Mouse (Mus musculus): ENCODE data around the gene Pds5a. TPM values are rescaled to one million over a fixed set of nuclear protein-coding genes. Genes with fewer than 3 reads are reported as not detected.

Gene Pds5a
- polyA plus RNA-seq, 1 experiment from 2014 or later, result 58.7 TPM

DNA sequence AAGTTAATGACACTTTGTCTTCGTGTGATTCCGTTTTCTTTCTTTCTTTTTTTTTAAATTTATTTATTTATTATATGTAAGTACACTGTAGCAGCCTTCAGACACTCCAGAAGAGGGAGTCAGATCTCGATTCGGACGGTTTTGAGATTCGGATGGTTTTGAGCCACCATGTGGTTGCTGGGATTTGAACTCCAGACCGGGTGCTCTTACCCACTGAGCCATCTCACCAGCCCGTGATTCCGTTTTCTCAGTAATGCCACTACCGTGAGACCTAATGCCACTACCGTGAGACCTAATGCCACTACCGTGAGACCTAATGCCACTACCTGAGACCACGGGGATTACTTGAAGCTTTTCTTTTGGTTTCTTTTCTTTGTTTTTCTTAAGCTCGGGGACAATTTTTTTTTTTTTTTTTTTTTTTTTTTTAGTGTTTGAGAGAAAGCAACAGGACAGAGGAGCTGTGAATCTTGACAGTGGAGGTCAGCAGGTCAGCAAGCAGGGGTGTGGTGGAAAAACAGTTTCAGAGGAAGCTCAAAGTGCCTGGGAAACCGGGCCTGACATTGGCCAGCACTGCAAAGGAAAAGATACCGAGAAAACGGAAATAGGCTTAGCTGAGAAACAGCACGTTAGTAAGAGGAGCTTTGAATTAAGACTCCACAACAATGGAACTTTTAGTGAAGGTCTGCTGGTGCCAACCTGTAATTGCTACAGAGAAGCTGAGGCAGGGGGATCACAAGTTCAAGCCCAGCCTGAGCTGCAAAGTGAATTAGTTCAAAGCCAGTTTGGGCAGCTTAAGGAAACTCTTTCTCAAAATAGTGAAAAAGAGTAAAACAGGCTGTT is 19.2 kb upstream of the Pds5a start:
- no peaks in the 10 kb centered on the region for H3K9me3 ChIP-seq (replicated peaks; ENCODE audit: control insufficient read depth, low read length)
- no peaks in the 10 kb centered on the region for H3K4me1 ChIP-seq (ENCODE audit: control insufficient read depth, insufficient read depth, low read length)
- H3K4me2 ChIP-seq (ENCODE audit: low read length), result no peak overlapping the region
- no peak overlapping the region for H3K27ac ChIP-seq (ENCODE audit: low read depth, low read length)
- no peak overlapping the region for H3K9ac ChIP-seq (ENCODE audit: low read length)
- H3K36me3 ChIP-seq (ENCODE audit: control insufficient read depth, insufficient read depth, low read length), result no peaks in the 10 kb centered on the region
- 85% methylated on average over 18 of the region's 18 CpGs for WGBS
- no peak overlapping the region for H3K4me3 ChIP-seq (ENCODE audit: low read depth, low read length)
- no peaks in the 10 kb centered on the region for H3K27me3 ChIP-seq (replicated peaks; ENCODE audit: control insufficient read depth, insufficient read depth, low read length)
- ATAC-seq (no peak), DNase-seq (ENCODE audit: low spot score) (no peak)

DNA sequence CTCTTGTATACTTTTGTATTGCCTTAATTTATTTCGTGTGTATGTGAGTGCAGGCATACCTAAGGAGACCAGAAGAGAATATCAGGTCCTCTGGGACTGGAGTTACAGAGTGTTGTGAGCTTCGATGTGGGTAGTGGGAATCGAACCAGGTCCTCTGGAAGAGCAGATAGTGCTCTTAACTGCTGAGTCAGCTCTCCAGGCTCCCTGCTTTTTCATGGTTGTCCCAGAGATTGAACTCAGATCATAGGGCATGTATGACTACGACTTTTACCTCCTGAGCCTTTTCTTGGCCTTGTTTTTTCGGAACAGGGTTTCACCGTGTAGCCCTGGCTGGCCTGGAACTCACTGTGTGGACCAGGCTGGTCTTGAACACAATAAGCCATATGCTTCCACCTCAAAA is 17.0 kb upstream of the Pds5a start:
- Histone ChIP-seq H3K27ac (ENCODE audit: low read depth, low read length) (no peak overlapping the region), H3K4me1 (ENCODE audit: control insufficient read depth, insufficient read depth, low read length) (no peaks in the 10 kb centered on the region), H3K36me3 (ENCODE audit: control insufficient read depth, insufficient read depth, low read length) (no peaks in the 10 kb centered on the region), H3K27me3 (replicated peaks; ENCODE audit: control insufficient read depth, insufficient read depth, low read length) (no peaks in the 10 kb centered on the region), H3K9me3 (replicated peaks; ENCODE audit: control insufficient read depth, low read length) (no peaks in the 10 kb centered on the region), H3K9ac (ENCODE audit: low read length) (no peak overlapping the region), H3K4me2 (ENCODE audit: low read length) (no peak overlapping the region), H3K4me3 (ENCODE audit: low read depth, low read length) (no peak overlapping the region)
- DNase-seq (ENCODE audit: low spot score) (no peak), ATAC-seq (no peak)
- WGBS, result 86% methylated on average over 6 of the region's 6 CpGs

DNA sequence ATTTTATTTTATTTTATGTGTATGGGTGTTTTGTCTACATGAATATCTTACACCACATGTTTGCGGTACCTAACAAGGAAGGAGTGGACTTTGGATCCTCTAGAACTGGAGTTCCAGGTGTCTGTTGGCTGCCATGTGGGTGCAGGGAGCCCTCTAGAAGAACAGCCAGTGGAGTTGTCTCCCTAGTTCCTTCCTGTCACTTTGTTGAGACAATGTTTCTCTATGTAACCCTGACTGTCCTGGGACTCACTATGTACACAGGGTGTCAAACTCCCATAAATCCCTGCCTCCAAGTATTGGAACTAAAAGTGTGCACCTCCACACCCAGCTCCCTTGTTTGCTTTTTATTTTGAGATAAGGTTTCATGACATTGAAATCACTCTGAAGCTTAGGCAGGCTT is 13.4 kb upstream of the Pds5a start:
- DNase-seq (ENCODE audit: low spot score) (no peak), ATAC-seq (no peak)
- H3K27ac ChIP-seq (ENCODE audit: low read depth, low read length), result no peak overlapping the region
- H3K36me3 ChIP-seq (ENCODE audit: control insufficient read depth, insufficient read depth, low read length), result no peaks in the 10 kb centered on the region
- H3K27me3 ChIP-seq (replicated peaks; ENCODE audit: control insufficient read depth, insufficient read depth, low read length), result no peaks in the 10 kb centered on the region
- no peak overlapping the region for H3K4me2 ChIP-seq (ENCODE audit: low read length)
- H3K4me1 ChIP-seq (ENCODE audit: control insufficient read depth, insufficient read depth, low read length), result no peaks in the 10 kb centered on the region
- no peak overlapping the region for H3K9ac ChIP-seq (ENCODE audit: low read length)
- no peak overlapping the region for H3K4me3 ChIP-seq (ENCODE audit: low read depth, low read length)
- no peaks in the 10 kb centered on the region for H3K9me3 ChIP-seq (replicated peaks; ENCODE audit: control insufficient read depth, low read length)
- 97% methylated on average over 1 of the region's 1 CpGs for WGBS

DNA sequence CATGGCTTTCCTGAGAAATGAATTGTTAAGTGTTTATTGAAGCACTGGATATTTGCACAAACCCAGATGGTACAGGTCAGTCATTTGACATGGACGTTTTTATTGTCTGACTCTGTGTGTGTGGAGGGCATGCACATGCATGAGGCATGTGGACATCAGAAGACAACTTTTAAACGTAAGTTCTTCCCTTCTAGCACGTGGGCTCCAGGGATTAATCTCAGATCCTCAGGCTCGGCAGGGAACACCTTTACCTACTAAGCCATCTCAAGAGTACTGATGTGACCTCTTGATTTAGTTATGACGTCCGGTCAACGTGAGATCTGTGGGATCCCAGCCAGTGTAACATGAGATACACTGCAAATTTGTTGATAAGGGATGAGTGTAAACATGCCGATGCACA is 12.2 kb upstream of the Pds5a start:
- Histone ChIP-seq H3K9ac (ENCODE audit: low read length) (no peak overlapping the region), H3K36me3 (ENCODE audit: control insufficient read depth, insufficient read depth, low read length) (no peaks in the 10 kb centered on the region), H3K4me2 (ENCODE audit: low read length) (no peak overlapping the region), H3K27me3 (replicated peaks; ENCODE audit: control insufficient read depth, insufficient read depth, low read length) (no peaks in the 10 kb centered on the region), H3K4me1 (ENCODE audit: control insufficient read depth, insufficient read depth, low read length) (no peaks in the 10 kb centered on the region), H3K27ac (ENCODE audit: low read depth, low read length) (no peak overlapping the region), H3K4me3 (ENCODE audit: low read depth, low read length) (no peak overlapping the region), H3K9me3 (replicated peaks; ENCODE audit: control insufficient read depth, low read length) (no peaks in the 10 kb centered on the region)
- DNase-seq (ENCODE audit: low spot score) (no peak), ATAC-seq (no peak)
- WGBS, result 74% methylated on average over 8 of the region's 8 CpGs

DNA sequence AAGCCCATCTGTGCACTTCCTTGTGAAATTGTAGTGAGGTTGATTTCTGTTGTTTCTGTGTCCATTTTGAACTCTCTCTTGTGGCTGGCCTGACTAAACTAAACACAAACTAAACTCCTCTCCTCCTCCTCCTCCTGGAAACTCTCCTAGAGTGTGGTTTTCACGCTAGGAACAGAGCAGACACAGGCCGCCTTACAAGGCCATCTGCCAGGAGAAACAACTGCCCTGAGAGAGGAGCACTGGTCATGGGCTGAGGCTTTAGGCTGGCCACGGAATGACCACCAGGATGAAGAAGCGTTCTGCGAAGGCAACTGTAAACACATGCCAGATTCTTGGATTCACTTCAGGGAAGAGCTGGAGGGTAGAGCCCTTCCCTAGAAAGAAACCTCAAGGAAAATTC is 8.9 kb upstream of the Pds5a start:
- no peaks in the 10 kb centered on the region for H3K36me3 ChIP-seq (ENCODE audit: control insufficient read depth, insufficient read depth, low read length)
- H3K9ac ChIP-seq (ENCODE audit: low read length), result no peak overlapping the region
- no peak overlapping the region for H3K4me3 ChIP-seq (ENCODE audit: low read depth, low read length)
- H3K4me2 ChIP-seq (ENCODE audit: low read length), result no peak overlapping the region
- no peak for ATAC-seq
- no peak overlapping the region for H3K27ac ChIP-seq (ENCODE audit: low read depth, low read length)
- H3K9me3 ChIP-seq (replicated peaks; ENCODE audit: control insufficient read depth, low read length), result no peaks in the 10 kb centered on the region
- H3K27me3 ChIP-seq (replicated peaks; ENCODE audit: control insufficient read depth, insufficient read depth, low read length), result no peaks in the 10 kb centered on the region
- 79% methylated on average over 5 of the region's 5 CpGs for WGBS
- no peaks in the 10 kb centered on the region for H3K4me1 ChIP-seq (ENCODE audit: control insufficient read depth, insufficient read depth, low read length)
- no peak for DNase-seq (ENCODE audit: low spot score)

DNA sequence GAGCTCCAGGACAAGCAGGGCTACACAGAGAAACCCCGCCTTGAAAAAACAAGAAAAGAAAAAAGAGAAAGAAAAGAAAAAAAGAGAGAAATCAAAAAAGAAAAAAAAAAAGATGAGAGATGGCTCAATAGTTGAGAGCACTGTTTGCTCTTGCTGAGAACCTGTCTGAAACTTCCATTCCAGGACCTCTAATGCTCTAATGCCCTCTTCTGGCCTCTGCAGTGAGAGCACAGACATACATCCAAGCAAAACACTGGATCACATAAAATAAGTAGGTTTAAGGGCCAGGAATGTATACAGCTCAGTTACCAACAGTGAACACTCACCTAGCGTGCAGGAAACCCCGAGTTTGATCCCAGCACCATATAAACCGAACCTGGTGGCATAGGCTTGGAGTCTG is 8.1 kb upstream of the Pds5a start:
- DNase-seq (ENCODE audit: low spot score), result no peak
- no peaks in the 10 kb centered on the region for H3K9me3 ChIP-seq (replicated peaks; ENCODE audit: control insufficient read depth, low read length)
- ATAC-seq, result no peak
- H3K27ac ChIP-seq (ENCODE audit: low read depth, low read length), result no peak overlapping the region
- no peaks in the 10 kb centered on the region for H3K36me3 ChIP-seq (ENCODE audit: control insufficient read depth, insufficient read depth, low read length)
- WGBS, result 75% methylated on average over 4 of the region's 4 CpGs
- H3K4me3 ChIP-seq (ENCODE audit: low read depth, low read length), result no peak overlapping the region
- no peak overlapping the region for H3K9ac ChIP-seq (ENCODE audit: low read length)
- no peaks in the 10 kb centered on the region for H3K27me3 ChIP-seq (replicated peaks; ENCODE audit: control insufficient read depth, insufficient read depth, low read length)
- no peak overlapping the region for H3K4me2 ChIP-seq (ENCODE audit: low read length)
- no peaks in the 10 kb centered on the region for H3K4me1 ChIP-seq (ENCODE audit: control insufficient read depth, insufficient read depth, low read length)

DNA sequence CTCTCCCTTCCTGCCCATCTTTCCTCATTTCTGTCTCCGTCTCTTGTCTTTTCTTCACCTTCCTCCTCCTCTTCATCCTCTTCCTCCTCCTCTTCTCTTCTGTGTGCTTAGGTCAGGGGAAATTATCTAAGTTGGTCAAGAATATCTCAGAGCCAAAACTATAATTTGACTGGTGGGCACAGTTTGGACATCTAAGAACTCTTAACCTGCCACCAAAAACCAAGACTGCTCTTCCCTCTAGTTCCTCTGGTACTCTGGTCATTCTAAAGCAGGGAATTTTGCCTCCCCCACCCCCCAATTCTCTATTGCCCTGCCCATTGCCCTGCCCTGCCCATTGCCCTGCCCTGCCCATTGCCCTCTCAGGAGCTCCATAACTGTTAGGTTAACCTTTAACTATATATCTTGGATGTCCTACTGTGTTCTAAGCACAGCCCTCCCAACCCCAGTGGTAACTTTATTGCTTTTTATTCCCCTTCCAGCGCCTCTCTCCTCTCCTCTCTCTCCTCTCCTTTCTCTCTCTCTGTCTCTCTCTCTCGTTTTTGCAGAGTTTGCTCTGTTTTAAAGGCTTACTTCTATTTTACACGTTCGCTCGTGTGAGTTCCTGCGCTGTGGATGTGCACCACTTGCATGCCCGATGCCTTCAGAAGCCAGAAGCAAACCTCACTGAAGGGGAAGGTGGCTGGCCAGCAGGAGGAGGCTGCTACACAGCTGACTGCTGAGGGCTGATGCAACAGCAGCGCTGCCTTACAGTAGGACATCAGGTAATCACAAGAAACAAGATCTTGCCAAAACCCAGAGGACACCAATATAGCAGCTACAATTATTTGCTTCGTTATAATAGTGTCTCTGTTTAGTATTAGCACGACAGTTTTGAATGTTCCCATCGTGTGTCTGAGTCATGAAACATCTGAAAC is 6.9 kb upstream of the Pds5a start:
- Histone ChIP-seq H3K4me3 (ENCODE audit: low read depth, low read length) (no peak overlapping the region), H3K9me3 (replicated peaks; ENCODE audit: control insufficient read depth, low read length) (no peaks in the 10 kb centered on the region), H3K36me3 (ENCODE audit: control insufficient read depth, insufficient read depth, low read length) (no peaks in the 10 kb centered on the region), H3K4me1 (ENCODE audit: control insufficient read depth, insufficient read depth, low read length) (no peaks in the 10 kb centered on the region), H3K4me2 (ENCODE audit: low read length) (no peak overlapping the region), H3K27me3 (replicated peaks; ENCODE audit: control insufficient read depth, insufficient read depth, low read length) (no peaks in the 10 kb centered on the region), H3K27ac (ENCODE audit: low read depth, low read length) (no peak overlapping the region), H3K9ac (ENCODE audit: low read length) (no peak overlapping the region)
- DNase-seq (ENCODE audit: low spot score) (no peak), ATAC-seq (no peak)
- 78% methylated on average over 12 of the region's 12 CpGs for WGBS

DNA sequence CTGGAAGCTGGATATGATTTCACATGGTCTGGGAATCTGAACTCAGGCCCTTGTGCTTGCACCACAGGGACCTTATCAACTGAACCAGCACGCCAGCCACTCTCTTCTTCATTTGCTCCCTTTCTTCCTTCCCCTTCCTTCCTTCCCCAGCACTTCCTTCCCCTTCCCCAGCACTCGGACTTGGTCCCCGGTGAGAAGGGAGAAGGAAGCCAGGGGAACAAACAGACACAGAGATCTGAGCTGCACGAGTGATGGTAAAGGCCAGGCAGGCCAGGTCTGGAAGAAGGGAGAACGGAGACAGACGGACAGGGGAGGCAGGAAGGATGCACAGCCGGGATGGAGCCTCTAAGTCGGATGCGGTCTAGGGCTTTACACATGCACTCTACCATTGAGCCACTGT is 5.2 kb upstream of the Pds5a start:
- WGBS, result 76% methylated on average over 9 of the region's 9 CpGs
- Histone ChIP-seq H3K27ac (ENCODE audit: low read depth, low read length) (no peak overlapping the region), H3K9me3 (replicated peaks; ENCODE audit: control insufficient read depth, low read length) (no peaks in the 10 kb centered on the region), H3K36me3 (ENCODE audit: control insufficient read depth, insufficient read depth, low read length) (no peaks in the 10 kb centered on the region), H3K4me3 (ENCODE audit: low read depth, low read length) (no peak overlapping the region), H3K27me3 (replicated peaks; ENCODE audit: control insufficient read depth, insufficient read depth, low read length) (no peaks in the 10 kb centered on the region), H3K4me2 (ENCODE audit: low read length) (no peak overlapping the region), H3K9ac (ENCODE audit: low read length) (no peak overlapping the region), H3K4me1 (ENCODE audit: control insufficient read depth, insufficient read depth, low read length) (no peaks in the 10 kb centered on the region)
- no peak for DNase-seq (ENCODE audit: low spot score)
- no peak for ATAC-seq

DNA sequence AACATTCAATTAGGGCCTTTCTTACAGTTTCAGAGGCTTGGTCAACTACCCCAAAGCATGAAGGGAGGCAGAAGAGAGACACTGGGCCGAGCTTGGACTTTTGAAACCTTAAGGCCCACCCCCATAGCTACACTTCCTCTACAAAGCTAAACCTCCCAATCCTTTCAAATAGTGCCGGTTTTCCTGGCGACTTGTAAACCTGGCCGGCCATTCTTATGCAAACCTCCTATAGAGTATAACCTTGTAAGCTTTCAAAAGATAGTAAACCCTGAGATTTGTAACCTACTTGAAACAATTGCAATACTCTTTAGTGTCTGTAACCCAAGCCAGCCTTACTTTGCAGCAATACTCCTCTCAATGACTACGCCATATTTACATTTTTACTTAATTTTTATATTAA is 2.0 kb upstream of the Pds5a start:
- Histone ChIP-seq H3K4me2 (ENCODE audit: low read length) (no peak overlapping the region), H3K36me3 (ENCODE audit: control insufficient read depth, insufficient read depth, low read length) (peaks cover 7% of the 10 kb centered on the region; the same call in 1 of the 2 replicates), H3K9ac (ENCODE audit: low read length) (no peak overlapping the region), H3K27me3 (replicated peaks; ENCODE audit: control insufficient read depth, insufficient read depth, low read length) (no peaks in the 10 kb centered on the region), H3K9me3 (replicated peaks; ENCODE audit: control insufficient read depth, low read length) (no peaks in the 10 kb centered on the region), H3K27ac (ENCODE audit: low read depth, low read length) (no peak overlapping the region), H3K4me3 (ENCODE audit: low read depth, low read length) (no peak overlapping the region), H3K4me1 (ENCODE audit: control insufficient read depth, insufficient read depth, low read length) (peaks cover 7% of the 10 kb centered on the region)
- DNase-seq (ENCODE audit: low spot score) (no peak), ATAC-seq (no peak)
- 80% methylated on average over 5 of the region's 5 CpGs for WGBS

Measured in forebrain, embryonic 14.5 days (tissue).